Mouse (Mus musculus): ENCODE data around the gene Slc26a9. TPM values are rescaled to one million over a fixed set of nuclear protein-coding genes. Genes with fewer than 3 reads are reported as not detected.

The Slc26a9 gene
- total RNA-seq, 1 experiment, result 0.36 TPM

- no peak for TF ChIP-seq ZNF384 (IDR thresholded peaks at IDR 0.05; ENCODE audit: low read depth, low read length)
- TF ChIP-seq ZC3H11A (IDR thresholded peaks at IDR 0.05; ENCODE audit: borderline replicate concordance, low read depth, low read length), result no peak
- no peak for TF ChIP-seq MAFK (IDR thresholded peaks at IDR 0.05; ENCODE audit: insufficient read depth, low read depth, low read length)
- no peak for TF ChIP-seq CHD2 (IDR thresholded peaks at IDR 0.05; ENCODE audit: low read depth, low read length)
- TF ChIP-seq HCFC1 (IDR thresholded peaks at IDR 0.05; ENCODE audit: borderline replicate concordance, insufficient read depth, low read length), result no peak
- no peaks in the 10 kb centered on the region for H3K9me3 ChIP-seq (ENCODE audit: control insufficient read depth, insufficient read depth, low read depth, low read length)
- no peak overlapping the region for H3K9ac ChIP-seq (ENCODE audit: insufficient read depth, low read depth, low read length, poor library complexity, severe bottlenecking)
- H3K36me3 ChIP-seq (ENCODE audit: control insufficient read depth, insufficient read depth, low read length, poor library complexity, severe bottlenecking), result no peaks in the 10 kb centered on the region
- H3K27ac ChIP-seq (ENCODE audit: insufficient read depth, low read depth, low read length, poor library complexity, severe bottlenecking), result no peak overlapping the region
- DNase-seq (ENCODE audit: low read depth, low spot score), result no peak
- no peak overlapping the region for H3K4me3 ChIP-seq (ENCODE audit: insufficient read depth in 1 of 2, low read depth in 1 of 2, low read length in 2 of 2, poor library complexity in 1 of 2, severe bottlenecking in 1 of 2)
- no peaks in the 10 kb centered on the region for H3K4me1 ChIP-seq (ENCODE audit: control insufficient read depth in 2 of 2, insufficient read depth in 2 of 2, low read length in 2 of 2, poor library complexity in 1 of 2)
- in situ Hi-C loops (cut with MboI; ENCODE audit: low sequenced_read_pairs in 2 of 2, unreplicated experiment in 2 of 2), result loop anchor here in 1 of 2 experiments (10.0 kb wide), 1 partner anchor 145 kb away; no protein-coding TSS in a partner anchor
Observed at GRCm38 (mm10) chr1:131699642-131700041, 44.2 kb upstream of the Slc26a9 start.

GRCm38 (mm10) chr1:131700447-131700846 lies 43.4 kb upstream of the Slc26a9 start:
- Histone ChIP-seq H3K4me1 (ENCODE audit: control insufficient read depth in 2 of 2, insufficient read depth in 2 of 2, low read length in 2 of 2, poor library complexity in 1 of 2) (no peaks in the 10 kb centered on the region), H3K4me3 (ENCODE audit: insufficient read depth in 1 of 2, low read depth in 1 of 2, low read length in 2 of 2, poor library complexity in 1 of 2, severe bottlenecking in 1 of 2) (no peak overlapping the region), H3K9ac (ENCODE audit: insufficient read depth, low read depth, low read length, poor library complexity, severe bottlenecking) (no peak overlapping the region), H3K36me3 (ENCODE audit: control insufficient read depth, insufficient read depth, low read length, poor library complexity, severe bottlenecking) (no peaks in the 10 kb centered on the region), H3K27ac (ENCODE audit: insufficient read depth, low read depth, low read length, poor library complexity, severe bottlenecking) (no peak overlapping the region), H3K9me3 (ENCODE audit: control insufficient read depth, insufficient read depth, low read depth, low read length) (no peaks in the 10 kb centered on the region)
- no peak for TF ChIP-seq MAFK (IDR thresholded peaks at IDR 0.05; ENCODE audit: insufficient read depth, low read depth, low read length)
- no peak for TF ChIP-seq CHD2 (IDR thresholded peaks at IDR 0.05; ENCODE audit: low read depth, low read length)
- no peak for TF ChIP-seq ZNF384 (IDR thresholded peaks at IDR 0.05; ENCODE audit: low read depth, low read length)
- TF ChIP-seq ZC3H11A (IDR thresholded peaks at IDR 0.05; ENCODE audit: borderline replicate concordance, low read depth, low read length), result no peak
- TF ChIP-seq HCFC1 (IDR thresholded peaks at IDR 0.05; ENCODE audit: borderline replicate concordance, insufficient read depth, low read length), result no peak
- in situ Hi-C loops (cut with MboI; ENCODE audit: low sequenced_read_pairs in 2 of 2, unreplicated experiment in 2 of 2), result loop anchor here in 1 of 2 experiments (10.0 kb wide), 1 partner anchor 144 kb away; no protein-coding TSS in a partner anchor
- no peak for DNase-seq (ENCODE audit: low read depth, low spot score)

GRCm38 (mm10) chr1:131701391-131701790 lies 42.4 kb upstream of the Slc26a9 start:
- no peaks in the 10 kb centered on the region for H3K4me1 ChIP-seq (ENCODE audit: control insufficient read depth in 2 of 2, insufficient read depth in 2 of 2, low read length in 2 of 2, poor library complexity in 1 of 2)
- DNase-seq (ENCODE audit: low read depth, low spot score), result no peak
- no peak for TF ChIP-seq CHD2 (IDR thresholded peaks at IDR 0.05; ENCODE audit: low read depth, low read length)
- TF ChIP-seq ZNF384 (IDR thresholded peaks at IDR 0.05; ENCODE audit: low read depth, low read length), result no peak
- no peak for TF ChIP-seq ZC3H11A (IDR thresholded peaks at IDR 0.05; ENCODE audit: borderline replicate concordance, low read depth, low read length)
- TF ChIP-seq HCFC1 (IDR thresholded peaks at IDR 0.05; ENCODE audit: borderline replicate concordance, insufficient read depth, low read length), result no peak
- TF ChIP-seq MAFK (IDR thresholded peaks at IDR 0.05; ENCODE audit: insufficient read depth, low read depth, low read length), result no peak
- no peak overlapping the region for H3K4me3 ChIP-seq (ENCODE audit: insufficient read depth in 1 of 2, low read depth in 1 of 2, low read length in 2 of 2, poor library complexity in 1 of 2, severe bottlenecking in 1 of 2)
- H3K9me3 ChIP-seq (ENCODE audit: control insufficient read depth, insufficient read depth, low read depth, low read length), result no peaks in the 10 kb centered on the region
- H3K27ac ChIP-seq (ENCODE audit: insufficient read depth, low read depth, low read length, poor library complexity, severe bottlenecking), result no peak overlapping the region
- in situ Hi-C loops (cut with MboI; ENCODE audit: low sequenced_read_pairs in 2 of 2, unreplicated experiment in 2 of 2), result loop anchor here in 1 of 2 experiments (10.0 kb wide), 1 partner anchor 143 kb away; no protein-coding TSS in a partner anchor
- H3K9ac ChIP-seq (ENCODE audit: insufficient read depth, low read depth, low read length, poor library complexity, severe bottlenecking), result no peak overlapping the region
- no peaks in the 10 kb centered on the region for H3K36me3 ChIP-seq (ENCODE audit: control insufficient read depth, insufficient read depth, low read length, poor library complexity, severe bottlenecking)

- H3K9ac ChIP-seq (ENCODE audit: insufficient read depth, low read depth, low read length, poor library complexity, severe bottlenecking), result no peak overlapping the region
Observed at GRCm38 (mm10) chr1:131702094-131702766, 41.6 kb upstream of the Slc26a9 start.

More at GRCm38 (mm10) chr1:131702094-131702766, 41.6 kb upstream of the Slc26a9 start:
- no peak overlapping the region for H3K4me3 ChIP-seq (ENCODE audit: insufficient read depth in 1 of 2, low read depth in 1 of 2, low read length in 2 of 2, poor library complexity in 1 of 2, severe bottlenecking in 1 of 2)
- DNase-seq (ENCODE audit: low read depth, low spot score), result no peak
- in situ Hi-C loops (cut with MboI; ENCODE audit: low sequenced_read_pairs in 2 of 2, unreplicated experiment in 2 of 2), result loop anchor here in 1 of 2 experiments (10.0 kb wide), 1 partner anchor 143 kb away; no protein-coding TSS in a partner anchor
- H3K9me3 ChIP-seq (ENCODE audit: control insufficient read depth, insufficient read depth, low read depth, low read length), result no peaks in the 10 kb centered on the region
- TF ChIP-seq HCFC1 (IDR thresholded peaks at IDR 0.05; ENCODE audit: borderline replicate concordance, insufficient read depth, low read length) (no peak), ZC3H11A (IDR thresholded peaks at IDR 0.05; ENCODE audit: borderline replicate concordance, low read depth, low read length) (no peak), CHD2 (IDR thresholded peaks at IDR 0.05; ENCODE audit: low read depth, low read length) (no peak)
- no peaks in the 10 kb centered on the region for H3K4me1 ChIP-seq (ENCODE audit: control insufficient read depth in 2 of 2, insufficient read depth in 2 of 2, low read length in 2 of 2, poor library complexity in 1 of 2)
- H3K36me3 ChIP-seq (ENCODE audit: control insufficient read depth, insufficient read depth, low read length, poor library complexity, severe bottlenecking), result no peaks in the 10 kb centered on the region
- H3K27ac ChIP-seq (ENCODE audit: insufficient read depth, low read depth, low read length, poor library complexity, severe bottlenecking), result no peak overlapping the region

All from ES-E14 (cell line).